Mouse (Mus musculus) lung, adult 2 months (tissue): ENCODE measurements around the gene Hspb9.

ENCODE experiments used
- CTCF ChIP-seq: fragments of 200-500 bp; IDR thresholded peaks from 2 replicates; pipeline ENCODE4 v1.5.1; 2011; ENCODE audit warnings: mild to moderate bottlenecking, low read length, control low read depth; ENCODE audit not compliant: insufficient read depth
- POLR2A ChIP-seq: fragments of 200-500 bp; IDR thresholded peaks from 2 replicates; pipeline ENCODE4 v1.6.1; 2011; ENCODE audit warnings: low read depth, mild to moderate bottlenecking, control low read depth, low read length, borderline replicate concordance; ENCODE audit errors: extremely low read depth

- TF ChIP-seq CTCF (no peak), POLR2A (no peak)
These were observed 41.0 kb downstream of the Hspb9 start for GRCm38 (mm10) chr11:100754693-100755057.
